ENCODE assay signal across 11 mouse cellular contexts in the genomic region with DNA sequence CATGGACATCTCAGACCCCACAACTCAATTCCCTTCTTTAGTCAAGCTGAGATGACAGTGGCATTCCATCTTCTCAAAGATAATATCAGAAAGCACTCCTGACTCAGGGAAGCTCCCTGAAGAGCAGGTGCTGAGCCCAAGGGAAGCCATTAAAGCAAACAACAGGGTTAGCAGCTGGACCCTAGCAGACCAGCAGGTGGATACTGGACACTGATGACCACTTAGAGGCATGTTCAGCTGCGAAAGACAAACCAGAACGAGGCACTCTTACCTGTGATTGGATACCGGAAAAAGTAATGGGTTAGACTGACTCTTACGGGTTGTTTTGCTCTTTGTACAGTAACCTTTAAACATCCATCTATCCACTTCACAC. TPM values are rescaled to one million over a fixed set of nuclear protein-coding genes. Genes with fewer than 3 reads are reported as not detected.
DNase-seq lines count a peak whose midpoint lies in the region; ATAC-seq and TF ChIP-seq lines count a peak whose summit lies in the region.
"Had no signal": no experiment of that assay in that cellular context is flagged by ENCODE, and none has a peak within 500 bp of the region (broad histone marks: within the 10 kb centered on the region; RNA-seq: fewer than 3 reads in every experiment).

No protein-coding gene starts in this region.

- peak; percentile 41 for ATAC-seq in cerebellum, adult (ENCODE audit: insufficient number of reproducible peaks, low FRiP score, low TSS enrichment)
- no peak for ATAC-seq in kidney, postnatal 0 days (replicated peaks; ENCODE audit: low FRiP score, low read depth)
- no peak for ATAC-seq in forebrain, embryonic 16.5 days
- ATAC-seq in midbrain, embryonic 13.5 days, result peak; percentile 32; the same call in 1 of the 2 replicates
- ATAC-seq: Patski had no signal

- no peaks in the 10 kb centered on the region; the same call in 1 of the 2 replicates for H3K9me3 ChIP-seq in kidney, postnatal 0 days (replicated peaks; ENCODE audit: low read length)
- H3K9me3 ChIP-seq in forebrain, embryonic 16.5 days (ENCODE audit: control insufficient read depth, low read length), result no peaks in the 10 kb centered on the region; the same call in 1 of the 2 replicates
- peaks cover 3% of the 10 kb centered on the region; the same call in 1 of the 2 replicates for H3K9me3 ChIP-seq in midbrain, embryonic 13.5 days

- no peak for TF ChIP-seq POLR2A in kidney, adult 2 months (IDR thresholded peaks at IDR 0.05; ENCODE audit: low read depth, low read length)

- H3K4me3 ChIP-seq in kidney, postnatal 0 days (replicated peaks; ENCODE audit: low read depth, low read length), result peak overlapping the region; percentile 35
- no peak overlapping the region for H3K4me3 ChIP-seq in kidney, adult 2 months (ENCODE audit: insufficient read depth, low read depth, low read length)
- peak overlapping the region; percentile 59 for H3K4me3 ChIP-seq in forebrain, embryonic 16.5 days (replicated peaks; ENCODE audit: low read length)
- peak overlapping the region; percentile 57 for H3K4me3 ChIP-seq in midbrain, embryonic 13.5 days (replicated peaks)
- H3K4me3 ChIP-seq: erythroblast, embryonic 14.5 days had no signal

- no peak for DNase-seq in cerebellum, adult 8-10 months
- no peak for DNase-seq in kidney, postnatal 0 days (ENCODE audit: low spot score)
- DNase-seq in kidney, adult 2 months, result no peak
- DNase-seq in layer of hippocampus, adult 9-10 months (ENCODE audit: low spot score), result no peak
- no peak for DNase-seq in testis, postnatal 10 days (ENCODE audit: low spot score)

- no peaks in the 10 kb centered on the region for H3K36me3 ChIP-seq in kidney, postnatal 0 days (ENCODE audit: insufficient read depth, low read length)
- no peaks in the 10 kb centered on the region for H3K36me3 ChIP-seq in kidney, adult 2 months (ENCODE audit: control insufficient read depth, insufficient read depth, low read length)
- H3K36me3 ChIP-seq in forebrain, embryonic 16.5 days (ENCODE audit: control insufficient read depth, insufficient read depth), result no peaks in the 10 kb centered on the region
- H3K36me3 ChIP-seq in midbrain, embryonic 13.5 days, result no peaks in the 10 kb centered on the region
- H3K36me3 ChIP-seq: limb, embryonic 12.5 days had no signal

- H3K27me3 ChIP-seq in kidney, postnatal 0 days (ENCODE audit: insufficient read depth, low read length), result no peaks in the 10 kb centered on the region
- no peaks in the 10 kb centered on the region for H3K27me3 ChIP-seq in kidney, adult 2 months (replicated peaks; ENCODE audit: control insufficient read depth, insufficient read depth, low read length)
- H3K27me3 ChIP-seq in forebrain, embryonic 16.5 days (replicated peaks; ENCODE audit: control insufficient read depth, insufficient read depth, low read length), result no peaks in the 10 kb centered on the region
- H3K27me3 ChIP-seq in midbrain, embryonic 13.5 days, result peaks cover 6% of the 10 kb centered on the region; the same call in 1 of the 2 replicates

- H3K9ac ChIP-seq in kidney, postnatal 0 days (ENCODE audit: low read depth, low read length), result no peak overlapping the region
- no peak overlapping the region for H3K9ac ChIP-seq in forebrain, embryonic 16.5 days (replicated peaks; ENCODE audit: low read depth, low read length)
- H3K9ac ChIP-seq in midbrain, embryonic 13.5 days (replicated peaks), result 0 out of 2 replicates have a peak overlapping the region, but pooled peaks have one; percentile 69
- H3K9ac ChIP-seq: limb, embryonic 12.5 days had no signal

- no peaks in the 10 kb centered on the region; the same call in 1 of the 2 replicates for H3K4me1 ChIP-seq in kidney, postnatal 0 days (replicated peaks; ENCODE audit: insufficient read depth, low read length)
- H3K4me1 ChIP-seq in kidney, adult 2 months (ENCODE audit: control insufficient read depth, insufficient read depth, low read length), result no peaks in the 10 kb centered on the region
- peaks cover 12% of the 10 kb centered on the region for H3K4me1 ChIP-seq in forebrain, embryonic 16.5 days (replicated peaks; ENCODE audit: control insufficient read depth, insufficient read depth, low read length)
- H3K4me1 ChIP-seq in midbrain, embryonic 13.5 days (replicated peaks), result peaks cover 14% of the 10 kb centered on the region

- WGBS in kidney, postnatal 0 days, result 68% methylated on average over 4 of the region's 4 CpGs
- WGBS in kidney, adult 2 months, result 71% methylated on average over 4 of the region's 4 CpGs
- 83% methylated on average over 4 of the region's 4 CpGs for WGBS in forebrain, embryonic 16.5 days
- 78% methylated on average over 4 of the region's 4 CpGs for WGBS in midbrain, embryonic 13.5 days

- peak overlapping the region; percentile 69 for H3K4me2 ChIP-seq in kidney, postnatal 0 days (ENCODE audit: low read length)
- H3K4me2 ChIP-seq in forebrain, embryonic 16.5 days (ENCODE audit: low read length), result peak overlapping the region; percentile 93; the same call in 1 of the 2 replicates
- peak overlapping the region; percentile 81 for H3K4me2 ChIP-seq in midbrain, embryonic 13.5 days (replicated peaks)

- no peak overlapping the region for H3K27ac ChIP-seq in kidney, postnatal 0 days
- H3K27ac ChIP-seq in kidney, adult 2 months (ENCODE audit: insufficient read depth, low read depth, low read length), result no peak overlapping the region
- no peak overlapping the region for H3K27ac ChIP-seq in forebrain, embryonic 16.5 days (ENCODE audit: low read length)
- no peak overlapping the region for H3K27ac ChIP-seq in midbrain, embryonic 13.5 days
- H3K27ac ChIP-seq: limb, embryonic 12.5 days had no signal

- TF ChIP-seq CTCF in kidney, postnatal 0 days (IDR thresholded peaks at IDR 0.05; ENCODE audit: low read depth), result no peak
- no peak for TF ChIP-seq CTCF in kidney, adult 2 months (conservative IDR thresholded peaks at IDR 0.05; ENCODE audit: insufficient read depth, insufficient read length, low read depth, low read length)

RNA-seq across cellular contexts. Expression of a gene that starts 1.1 kb away (rescaled TPM):
- 5.6 and 7.0 TPM in 2 replicates for polyA plus RNA-seq in kidney, postnatal 0 days (2015; fragmentation: Nextera tagmentation; extraction: Ambion mirVana)
- 1.4 and 1.9 TPM in 2 replicates for polyA plus RNA-seq in kidney, adult 2 months (2012; rRNA removed)
- polyA plus RNA-seq in forebrain, embryonic 16.5 days (2015; fragmentation: Nextera tagmentation; extraction: Ambion mirVana), result 2.2 and 2.7 TPM in 2 replicates
- 5.9 and 7.8 TPM in 2 replicates for polyA plus RNA-seq in midbrain, embryonic 13.5 days (2015; fragmentation: Nextera tagmentation; extraction: Ambion mirVana)
- polyA plus RNA-seq: erythroblast, embryonic 14.5 days had no signal

Comparison
In these comparisons a context has a peak if more than half of its experiments do, and no peak if none do; other contexts are left out.
1. ATAC-seq: peak in cerebellum, adult (single experiment) and midbrain, embryonic 13.5 days (single experiment); none in kidney, postnatal 0 days (single experiment) and forebrain, embryonic 16.5 days (single experiment).
2. Peak in every context shown above with its lines, with median percentiles within 50 percentile points of each other: H3K4me2 ChIP-seq.